Mouse (Mus musculus): ENCODE results near the gene Rbp1. TPM values are rescaled to one million over a fixed set of nuclear protein-coding genes. Genes with fewer than 3 reads are reported as not detected.

The Rbp1 gene
- polyA plus RNA-seq, 1 experiment from 2014 or later, result 77.1 TPM

- H3K27me3 ChIP-seq (ENCODE audit: control insufficient read depth, insufficient read depth, low read length), result 0 out of 2 replicates have a peak, but pooled peaks cover 2% of the 10 kb centered on the region
- DNase-seq (ENCODE audit: low spot score), result no peak
- H3K4me1 ChIP-seq (replicated peaks; ENCODE audit: control insufficient read depth, insufficient read depth, low read length), result peaks cover 5% of the 10 kb centered on the region
- H3K9ac ChIP-seq, result no peak overlapping the region
- H3K36me3 ChIP-seq (replicated peaks; ENCODE audit: control insufficient read depth, insufficient read depth), result no peaks in the 10 kb centered on the region
- H3K9me3 ChIP-seq (ENCODE audit: control insufficient read depth, low read length), result peaks cover 5% of the 10 kb centered on the region; the same call in 1 of the 2 replicates
- ATAC-seq (ENCODE audit: low FRiP score), result no peak
- H3K27ac ChIP-seq, result no peak overlapping the region
- no peak overlapping the region for H3K4me2 ChIP-seq (replicated peaks)
- H3K4me3 ChIP-seq (replicated peaks; ENCODE audit: low read length), result no peak overlapping the region
- WGBS, result 88% methylated on average over 1 of the region's 1 CpGs
Measured at GRCm38 (mm10) chr9:98420666-98421065, 2.1 kb upstream of the Rbp1 start.

- H3K27ac ChIP-seq, result no peak overlapping the region
- WGBS, result 49% methylated on average over 3 of the region's 3 CpGs
- ATAC-seq (ENCODE audit: low FRiP score) (no peak), DNase-seq (ENCODE audit: low spot score) (no peak)
- no peak overlapping the region for H3K4me2 ChIP-seq (replicated peaks)
- H3K36me3 ChIP-seq (replicated peaks; ENCODE audit: control insufficient read depth, insufficient read depth), result no peaks in the 10 kb centered on the region
- H3K4me1 ChIP-seq (replicated peaks; ENCODE audit: control insufficient read depth, insufficient read depth, low read length), result peaks cover 5% of the 10 kb centered on the region
- peaks cover 2% of the 10 kb centered on the region; the same call in 1 of the 2 replicates for H3K27me3 ChIP-seq (ENCODE audit: control insufficient read depth, insufficient read depth, low read length)
- H3K4me3 ChIP-seq (replicated peaks; ENCODE audit: low read length), result no peak overlapping the region
- H3K9ac ChIP-seq, result no peak overlapping the region
- H3K9me3 ChIP-seq (ENCODE audit: control insufficient read depth, low read length), result peaks cover 4% of the 10 kb centered on the region; the same call in 1 of the 2 replicates
Measured at GRCm38 (mm10) chr9:98421903-98422302, 858 bp upstream of the Rbp1 start.

- ATAC-seq (ENCODE audit: low FRiP score) (no peak), DNase-seq (ENCODE audit: low spot score) (no peak)
- H3K27me3 ChIP-seq (ENCODE audit: control insufficient read depth, insufficient read depth, low read length), result peaks cover 2% of the 10 kb centered on the region; the same call in 1 of the 2 replicates
- no peaks in the 10 kb centered on the region for H3K9me3 ChIP-seq (ENCODE audit: control insufficient read depth, low read length)
- H3K4me3 ChIP-seq (replicated peaks; ENCODE audit: low read length), result no peak overlapping the region
- H3K27ac ChIP-seq, result no peak overlapping the region
- H3K9ac ChIP-seq, result no peak overlapping the region
- no peaks in the 10 kb centered on the region for H3K36me3 ChIP-seq (replicated peaks; ENCODE audit: control insufficient read depth, insufficient read depth)
- WGBS, result 16% methylated on average over 4 of the region's 4 CpGs
- peaks cover 5% of the 10 kb centered on the region for H3K4me1 ChIP-seq (replicated peaks; ENCODE audit: control insufficient read depth, insufficient read depth, low read length)
- H3K4me2 ChIP-seq (replicated peaks), result peak overlapping the region; percentile 67
Measured at GRCm38 (mm10) chr9:98423691-98424090, 930 bp downstream of the Rbp1 start.

- Histone ChIP-seq H3K9me3 (ENCODE audit: control insufficient read depth, low read length) (no peaks in the 10 kb centered on the region), H3K27me3 (ENCODE audit: control insufficient read depth, insufficient read depth, low read length) (peaks cover 2% of the 10 kb centered on the region; the same call in 1 of the 2 replicates), H3K4me2 (replicated peaks) (peak overlapping the region; percentile 67), H3K4me1 (replicated peaks; ENCODE audit: control insufficient read depth, insufficient read depth, low read length) (peaks cover 11% of the 10 kb centered on the region), H3K9ac (peak overlapping the region; percentile 63), H3K4me3 (replicated peaks; ENCODE audit: low read length) (peak overlapping the region; percentile 40), H3K27ac (0 out of 2 replicates have a peak overlapping the region, but pooled peaks have one; percentile 4), H3K36me3 (replicated peaks; ENCODE audit: control insufficient read depth, insufficient read depth) (no peaks in the 10 kb centered on the region)
- ATAC-seq (ENCODE audit: low FRiP score) (0 out of 2 replicates have a peak, but pooled peaks have one; percentile 25), DNase-seq (ENCODE audit: low spot score) (no peak)
- 3% methylated on average over 8 of the region's 8 CpGs for WGBS
Measured at GRCm38 (mm10) chr9:98424291-98424690, 1.5 kb downstream of the Rbp1 start.

GRCm38 (mm10) chr9:98424725-98425210 is 2.0 kb downstream of the Rbp1 start:
- peak overlapping the region; percentile 40 for H3K4me3 ChIP-seq (replicated peaks; ENCODE audit: low read length)
- ATAC-seq (ENCODE audit: low FRiP score) (peak; percentile 44; the same call in 1 of the 2 replicates), DNase-seq (ENCODE audit: low spot score) (no peak)
- no peak overlapping the region for H3K27ac ChIP-seq
- peak overlapping the region; percentile 67 for H3K4me2 ChIP-seq (replicated peaks)
- H3K27me3 ChIP-seq (ENCODE audit: control insufficient read depth, insufficient read depth, low read length), result peaks cover 2% of the 10 kb centered on the region; the same call in 1 of the 2 replicates
- 1% methylated on average over 41 of the region's 42 CpGs for WGBS
- H3K4me1 ChIP-seq (replicated peaks; ENCODE audit: control insufficient read depth, insufficient read depth, low read length), result peaks cover 16% of the 10 kb centered on the region
- H3K36me3 ChIP-seq (replicated peaks; ENCODE audit: control insufficient read depth, insufficient read depth), result no peaks in the 10 kb centered on the region
- H3K9me3 ChIP-seq (ENCODE audit: control insufficient read depth, low read length), result no peaks in the 10 kb centered on the region
- peak overlapping the region; percentile 63 for H3K9ac ChIP-seq

GRCm38 (mm10) chr9:98425351-98425880 is 2.7 kb downstream of the Rbp1 start:
- ATAC-seq (ENCODE audit: low FRiP score) (no peak), DNase-seq (ENCODE audit: low spot score) (no peak)
- no peak overlapping the region; the same call in 1 of the 2 replicates for H3K9ac ChIP-seq
- H3K27me3 ChIP-seq (ENCODE audit: control insufficient read depth, insufficient read depth, low read length), result peaks cover 2% of the 10 kb centered on the region; the same call in 1 of the 2 replicates
- no peak overlapping the region for H3K27ac ChIP-seq
- 10% methylated on average over 19 of the region's 19 CpGs for WGBS
- H3K4me1 ChIP-seq (replicated peaks; ENCODE audit: control insufficient read depth, insufficient read depth, low read length), result peaks cover 16% of the 10 kb centered on the region
- no peaks in the 10 kb centered on the region for H3K36me3 ChIP-seq (replicated peaks; ENCODE audit: control insufficient read depth, insufficient read depth)
- H3K4me2 ChIP-seq (replicated peaks), result peak overlapping the region; percentile 67
- no peaks in the 10 kb centered on the region for H3K9me3 ChIP-seq (ENCODE audit: control insufficient read depth, low read length)
- H3K4me3 ChIP-seq (replicated peaks; ENCODE audit: low read length), result peak overlapping the region; percentile 40

GRCm38 (mm10) chr9:98427906-98428517 is 5.3 kb downstream of the Rbp1 start:
- H3K4me3 ChIP-seq (replicated peaks; ENCODE audit: low read length), result no peak overlapping the region
- no peak for DNase-seq (ENCODE audit: low spot score)
- H3K9me3 ChIP-seq (ENCODE audit: control insufficient read depth, low read length), result no peaks in the 10 kb centered on the region
- H3K27me3 ChIP-seq (ENCODE audit: control insufficient read depth, insufficient read depth, low read length), result no peaks in the 10 kb centered on the region; the same call in 1 of the 2 replicates
- no peaks in the 10 kb centered on the region for H3K36me3 ChIP-seq (replicated peaks; ENCODE audit: control insufficient read depth, insufficient read depth)
- no peak for ATAC-seq (ENCODE audit: low FRiP score)
- peaks cover 16% of the 10 kb centered on the region for H3K4me1 ChIP-seq (replicated peaks; ENCODE audit: control insufficient read depth, insufficient read depth, low read length)
- no peak overlapping the region for H3K9ac ChIP-seq
- no peak overlapping the region for H3K27ac ChIP-seq
- H3K4me2 ChIP-seq (replicated peaks), result peak overlapping the region; percentile 67; the same call in 1 of the 2 replicates
- WGBS, result 78% methylated on average over 4 of the region's 4 CpGs

GRCm38 (mm10) chr9:98428783-98429182 is 6.0 kb downstream of the Rbp1 start:
- no peak overlapping the region for H3K4me2 ChIP-seq (replicated peaks)
- no peaks in the 10 kb centered on the region; the same call in 1 of the 2 replicates for H3K27me3 ChIP-seq (ENCODE audit: control insufficient read depth, insufficient read depth, low read length)
- H3K4me1 ChIP-seq (replicated peaks; ENCODE audit: control insufficient read depth, insufficient read depth, low read length), result peaks cover 20% of the 10 kb centered on the region
- H3K36me3 ChIP-seq (replicated peaks; ENCODE audit: control insufficient read depth, insufficient read depth), result no peaks in the 10 kb centered on the region
- H3K4me3 ChIP-seq (replicated peaks; ENCODE audit: low read length), result no peak overlapping the region
- DNase-seq (ENCODE audit: low spot score) (no peak), ATAC-seq (ENCODE audit: low FRiP score) (no peak)
- H3K9me3 ChIP-seq (ENCODE audit: control insufficient read depth, low read length), result no peaks in the 10 kb centered on the region
- 0 out of 2 replicates have a peak overlapping the region, but pooled peaks have one; percentile 9 for H3K27ac ChIP-seq
- no peak overlapping the region for H3K9ac ChIP-seq
- 65% methylated on average over 8 of the region's 8 CpGs for WGBS

- ATAC-seq (ENCODE audit: low FRiP score), result peak; percentile 63; the same call in 1 of the 2 replicates
- DNase-seq (ENCODE audit: low spot score), result peak; percentile 59
- Histone ChIP-seq H3K9me3 (ENCODE audit: control insufficient read depth, low read length) (no peaks in the 10 kb centered on the region), H3K27me3 (ENCODE audit: control insufficient read depth, insufficient read depth, low read length) (no peaks in the 10 kb centered on the region; the same call in 1 of the 2 replicates), H3K4me3 (replicated peaks; ENCODE audit: low read length) (no peak overlapping the region), H3K27ac (no peak overlapping the region), H3K4me1 (replicated peaks; ENCODE audit: control insufficient read depth, insufficient read depth, low read length) (peaks cover 15% of the 10 kb centered on the region; the same call in 1 of the 2 replicates), H3K9ac (no peak overlapping the region), H3K4me2 (replicated peaks) (no peak overlapping the region; the same call in 1 of the 2 replicates), H3K36me3 (replicated peaks; ENCODE audit: control insufficient read depth, insufficient read depth) (no peaks in the 10 kb centered on the region)
- WGBS, result 11% methylated on average over 7 of the region's 7 CpGs
Measured at GRCm38 (mm10) chr9:98429806-98430205, 7.0 kb downstream of the Rbp1 start.
